Mouse (Mus musculus) neural tube, embryonic 14.5 days (tissue): ENCODE measurements around the gene Snx18. TPM values are rescaled to one million over a fixed set of nuclear protein-coding genes. Genes with fewer than 3 reads are reported as not detected.

Source experiments
- ATAC-seq: fragments of 200-750 bp; cut with Nextera tagmentation; 2 replicates; pipeline ENCODE4 v1.8.0; 2017; ENCODE audit warnings: low read depth, mild to moderate bottlenecking, moderate TSS enrichment, moderate library complexity
- H3K27ac ChIP-seq: fragments of 300-500 bp; sonication (generic); 2 replicates; pipeline ENCODE4 v1.5.1; 2014; ENCODE audit warnings: low read depth, mild to moderate bottlenecking, control low read depth, low read length, moderate library complexity, mixed read lengths
- H3K27me3 ChIP-seq: fragments of 300-500 bp; sonication (generic); 2 replicates; pipeline ENCODE4 v1.6.1; 2014; ENCODE audit warnings: low read length; ENCODE audit not compliant: control insufficient read depth, insufficient read depth
- H3K36me3 ChIP-seq: fragments of 300-500 bp; sonication (generic); 2 replicates; pipeline ENCODE4 v1.6.1; 2014; ENCODE audit warnings: low read length, mixed read lengths; ENCODE audit not compliant: control insufficient read depth, insufficient read depth
- H3K4me1 ChIP-seq: fragments of 300-500 bp; sonication (generic); 2 replicates; pipeline ENCODE4 v1.6.1; 2014; ENCODE audit warnings: low read length; ENCODE audit not compliant: control insufficient read depth, insufficient read depth
- H3K4me2 ChIP-seq: fragments of 300-500 bp; sonication (generic); 2 replicates; pipeline ENCODE4 v1.6.1; 2014; ENCODE audit warnings: mild to moderate bottlenecking, low read depth, low read length, control low read depth
- H3K4me3 ChIP-seq: fragments of 300-500 bp; sonication (generic); 2 replicates; pipeline ENCODE4 v1.5.1; 2014; ENCODE audit warnings: low read depth, low read length, control low read depth, mixed read lengths
- H3K9ac ChIP-seq: fragments of 300-500 bp; sonication (generic); replicated peaks from 2 replicates; pipeline ENCODE4 v1.6.1; 2014; ENCODE audit warnings: low read depth, mild to moderate bottlenecking, control low read depth, low read length, mixed read lengths
- H3K9me3 ChIP-seq: fragments of 300-500 bp; sonication (generic); 2 replicates; pipeline ENCODE4 v1.6.1; 2016; ENCODE audit warnings: low read length; ENCODE audit not compliant: control insufficient read depth
- WGBS: fragments of 180-500 bp; shearing (Covaris S2); extraction: QIAGEN DNeasy Blood & Tissue Kit; methylation state at CpG from one replicate; pipeline ENCODE4 v1.1.7; 2014; 5-methylcytosine and 5-hydroxymethylcytosine counted together
- polyA plus RNA-seq: library from polyadenylated mRNA; unstranded; fragments of >200 nt; fragmentation: Nextera tagmentation; extraction: Ambion mirVana; gene quantifications from 2 replicates; pipeline ENCODE4 v1.2.1, GENCODE M21; 2014

The Snx18 gene
- polyA plus RNA-seq, 1 experiment from 2014 or later: 10.9 TPM

DNA sequence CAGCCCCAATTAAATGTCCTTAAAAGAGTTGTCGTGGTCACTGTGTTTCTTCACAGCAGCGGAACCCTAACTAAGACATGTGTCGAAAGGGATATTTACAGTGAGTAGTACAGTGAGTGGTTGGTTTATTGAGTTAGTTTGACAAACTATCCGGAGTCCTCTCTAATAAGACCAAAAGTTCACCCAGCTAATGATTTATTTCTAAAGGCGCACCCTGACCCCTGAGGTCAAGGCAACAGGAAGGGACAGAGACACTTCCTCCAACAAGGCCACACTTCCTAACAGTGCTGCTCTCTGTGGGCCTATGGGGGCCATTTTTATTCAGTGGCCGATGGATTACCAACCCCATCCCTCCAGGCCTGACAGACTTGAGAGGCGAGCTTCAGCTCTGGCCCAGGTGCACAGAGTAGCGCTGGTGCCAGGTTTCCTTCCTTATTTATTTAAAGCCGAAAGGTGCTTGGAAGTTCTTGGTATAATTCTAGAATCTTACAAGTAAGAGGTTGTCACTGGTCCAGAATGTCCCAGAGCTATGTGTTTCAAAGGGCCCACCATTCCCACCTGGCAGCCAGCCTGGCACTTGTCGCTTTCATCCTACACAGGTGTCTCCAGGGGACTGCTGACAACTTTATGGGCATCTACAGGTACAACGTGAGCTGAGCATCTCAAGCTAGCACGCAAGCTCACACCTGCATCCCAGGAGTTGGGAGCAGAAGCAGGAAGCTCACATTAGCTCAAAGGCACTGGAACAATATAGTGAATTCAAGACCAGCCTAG lies 16.3 kb downstream of the Snx18 start:
- Histone ChIP-seq H3K27me3 (no peaks in the 10 kb centered on the region), H3K4me2 (no peak overlapping the region), H3K9me3 (no peaks in the 10 kb centered on the region), H3K36me3 (no peaks in the 10 kb centered on the region), H3K27ac (no peak overlapping the region), H3K4me1 (peaks cover 5% of the 10 kb centered on the region), H3K4me3 (no peak overlapping the region), H3K9ac (no peak overlapping the region)
- 96% methylated on average over 12 of the region's 12 CpGs for WGBS
- no peak for ATAC-seq

DNA sequence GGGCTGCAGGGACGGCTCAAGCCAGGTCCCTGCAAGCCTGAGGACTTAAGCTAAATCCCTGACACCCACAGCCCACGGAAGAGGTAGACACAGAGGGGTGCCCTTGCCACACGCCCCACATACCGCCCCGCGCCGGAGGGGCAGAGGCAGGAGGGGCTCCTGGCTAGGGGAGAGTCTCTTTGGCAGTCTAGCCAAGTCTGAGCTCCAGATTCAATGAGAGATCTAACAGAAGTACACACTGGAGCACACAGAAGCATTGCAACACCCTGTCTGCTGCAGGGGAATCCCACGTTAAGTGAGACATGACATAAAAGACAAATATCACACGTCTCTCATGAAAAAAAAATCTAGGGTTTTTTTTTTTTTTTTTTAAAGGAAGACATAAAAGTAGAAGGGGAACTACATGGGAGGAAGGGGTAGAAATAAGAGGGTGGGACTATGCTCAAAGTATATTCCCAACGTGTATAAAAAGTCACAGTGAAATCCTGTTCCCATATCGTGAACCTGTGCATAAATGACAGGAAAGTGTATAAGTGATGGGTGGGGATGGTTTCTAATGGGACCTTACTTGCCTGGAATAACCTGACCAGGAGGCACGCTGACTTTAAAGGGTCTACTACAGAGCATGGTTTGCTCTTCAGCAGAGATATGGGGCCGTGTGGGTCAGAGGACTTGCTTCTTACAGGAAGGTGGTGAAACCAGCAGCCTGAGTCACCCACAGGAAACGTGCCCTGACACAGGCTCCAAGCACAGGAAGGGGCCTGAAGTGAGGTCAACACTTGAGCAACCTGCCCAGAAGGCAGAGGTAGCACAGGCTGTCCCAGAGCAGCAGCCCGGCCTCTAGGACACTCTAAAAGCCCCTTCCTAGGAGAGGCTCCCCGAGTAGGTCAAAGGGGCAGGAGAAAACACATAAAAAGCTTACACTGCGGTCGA lies 17.6 kb downstream of the Snx18 start:
- ATAC-seq: no peak
- 90% methylated on average over 18 of the region's 18 CpGs for WGBS
- peaks cover 14% of the 10 kb centered on the region for H3K4me1 ChIP-seq

DNA sequence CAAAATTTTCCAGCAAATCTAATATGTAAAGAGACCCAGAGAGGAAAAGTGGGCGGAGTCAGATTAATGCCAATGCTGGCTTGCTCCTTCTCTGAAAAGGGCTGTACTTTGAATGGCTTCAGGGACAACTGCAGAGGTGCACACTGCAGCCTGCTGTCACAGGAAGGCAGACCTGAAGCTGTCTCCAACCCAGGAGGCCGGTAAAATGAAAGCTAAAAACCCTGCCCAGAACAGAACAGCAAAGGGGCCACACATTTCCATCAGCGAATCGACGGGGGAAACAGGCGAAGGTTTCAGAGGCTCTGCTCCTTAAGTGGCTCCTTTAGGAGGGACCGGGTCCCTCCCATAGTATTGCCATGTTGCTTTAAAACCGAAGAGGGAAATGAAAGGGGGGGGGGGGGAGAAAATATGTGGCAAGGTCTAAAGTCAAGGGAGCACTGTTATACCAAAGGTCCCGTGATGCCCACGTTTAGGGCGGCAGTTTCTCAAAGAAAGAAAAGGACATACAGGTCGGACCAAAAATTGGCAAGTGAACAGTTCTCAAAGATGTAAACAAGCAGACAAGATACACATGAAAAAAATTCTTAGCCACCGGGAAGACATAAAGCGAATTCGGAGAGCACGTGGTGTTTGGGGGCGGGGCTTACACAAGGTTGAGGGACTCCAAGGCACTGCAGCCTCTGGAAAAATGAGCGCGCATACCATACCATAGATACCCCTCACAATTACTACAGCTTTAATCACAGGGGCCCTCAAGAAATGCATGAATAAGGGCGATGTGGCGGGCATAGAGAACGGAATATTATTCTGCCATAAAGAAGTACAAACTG lies 18.4 kb downstream of the Snx18 start:
- Histone ChIP-seq H3K27me3 (no peaks in the 10 kb centered on the region), H3K9me3 (no peaks in the 10 kb centered on the region), H3K27ac (no peak overlapping the region), H3K4me1 (peaks cover 11% of the 10 kb centered on the region), H3K36me3 (no peaks in the 10 kb centered on the region), H3K4me3 (no peak overlapping the region), H3K4me2 (no peak overlapping the region), H3K9ac (no peak overlapping the region)
- WGBS: 88% methylated on average over 22 of the region's 22 CpGs
- ATAC-seq: no peak

More for the DNA sequence above, 17.6 kb downstream of the Snx18 start:
- no peak overlapping the region for H3K4me2 ChIP-seq
- H3K36me3 ChIP-seq: no peaks in the 10 kb centered on the region
- H3K4me3 ChIP-seq: no peak overlapping the region
- no peaks in the 10 kb centered on the region for H3K9me3 ChIP-seq
- H3K9ac ChIP-seq: no peak overlapping the region
- no peaks in the 10 kb centered on the region for H3K27me3 ChIP-seq
- no peak overlapping the region for H3K27ac ChIP-seq

DNA sequence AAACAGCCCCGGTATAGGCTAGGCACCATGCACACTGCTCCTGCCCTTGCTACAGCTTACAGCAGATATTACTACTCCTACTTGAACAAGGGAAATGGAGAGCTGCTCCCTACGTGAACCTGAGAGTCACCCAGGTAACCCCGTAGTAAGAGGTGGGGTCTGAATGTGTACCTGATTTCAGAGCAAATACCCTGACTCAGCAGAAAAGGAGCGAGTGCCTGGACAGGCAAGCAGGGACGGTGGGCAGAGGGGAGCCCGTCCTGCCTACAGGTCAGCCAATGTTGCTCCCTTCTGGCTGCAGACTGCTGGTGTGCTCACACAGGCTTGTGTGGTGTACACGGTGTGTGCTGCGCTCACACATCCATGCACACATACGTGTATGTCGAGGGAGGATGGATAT lies 20.7 kb downstream of the Snx18 start:
- Histone ChIP-seq H3K36me3 (no peaks in the 10 kb centered on the region), H3K4me2 (no peak overlapping the region), H3K27me3 (no peaks in the 10 kb centered on the region), H3K4me3 (no peak overlapping the region), H3K27ac (no peak overlapping the region), H3K9me3 (no peaks in the 10 kb centered on the region), H3K4me1 (peaks cover 9% of the 10 kb centered on the region; the same call in 1 of the 2 replicates), H3K9ac (no peak overlapping the region)
- 90% methylated on average over 10 of the region's 10 CpGs for WGBS
- no peak for ATAC-seq

DNA sequence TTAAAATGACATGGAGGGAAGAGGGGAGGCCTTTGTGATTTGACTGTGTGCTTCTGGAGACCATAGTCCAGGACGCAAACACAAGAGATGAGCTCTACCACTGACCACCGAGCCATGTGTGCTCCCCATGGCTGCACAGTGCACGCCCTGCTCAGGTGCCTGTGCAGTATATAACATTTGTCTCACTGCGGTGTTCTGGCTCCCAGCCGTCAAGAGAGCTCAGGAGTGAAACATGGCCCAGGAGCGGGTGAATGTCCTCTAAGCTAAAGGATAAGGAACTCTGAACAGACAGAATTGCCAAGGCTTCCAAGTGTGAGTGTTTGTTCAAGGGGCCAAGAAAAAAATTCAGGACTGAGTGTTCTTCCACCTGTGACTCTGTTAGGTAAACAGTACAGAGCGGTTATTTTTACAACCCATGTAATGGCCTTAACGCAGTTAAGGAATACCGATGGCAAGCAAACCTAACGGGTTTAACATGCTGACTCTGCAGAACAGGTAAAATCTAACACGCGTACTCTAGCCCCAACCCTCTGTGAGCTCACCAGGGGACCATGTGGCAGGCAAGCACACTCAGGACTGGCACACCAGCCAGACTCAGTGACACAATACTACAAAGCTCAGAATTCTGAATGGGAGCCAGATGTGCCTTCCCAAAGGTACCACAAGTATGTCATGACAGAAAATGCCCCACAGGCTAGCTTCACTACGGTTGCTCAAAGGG lies 21.4 kb downstream of the Snx18 start:
- Histone ChIP-seq H3K4me3 (no peak overlapping the region), H3K4me2 (no peak overlapping the region), H3K9ac (no peak overlapping the region), H3K27ac (no peak overlapping the region), H3K27me3 (no peaks in the 10 kb centered on the region), H3K4me1 (peaks cover 9% of the 10 kb centered on the region; the same call in 1 of the 2 replicates), H3K9me3 (no peaks in the 10 kb centered on the region), H3K36me3 (no peaks in the 10 kb centered on the region)
- peak; percentile 52; the same call in 1 of the 2 replicates for ATAC-seq
- 61% methylated on average over 13 of the region's 13 CpGs for WGBS

DNA sequence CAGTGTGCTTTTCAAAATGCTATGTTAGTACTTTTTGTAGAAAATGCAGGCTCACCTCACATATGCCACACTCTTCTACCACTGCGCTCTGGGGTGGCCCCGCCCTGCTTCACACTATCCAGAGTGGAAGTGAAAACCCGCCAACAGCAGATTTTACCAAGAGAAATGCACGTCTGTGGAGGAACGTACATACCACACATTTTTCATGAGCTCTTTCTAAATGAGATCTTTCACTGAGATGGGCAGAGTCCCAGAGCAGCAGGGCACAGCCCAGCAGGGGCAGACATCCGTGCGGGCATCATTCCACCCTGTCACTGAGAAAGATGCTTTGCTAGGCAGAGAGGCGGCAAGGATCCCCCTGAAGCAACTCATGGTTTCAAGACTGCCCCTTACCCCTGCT lies 22.4 kb downstream of the Snx18 start:
- Histone ChIP-seq H3K27me3 (no peaks in the 10 kb centered on the region), H3K9me3 (no peaks in the 10 kb centered on the region), H3K36me3 (no peaks in the 10 kb centered on the region), H3K4me1 (peaks cover 9% of the 10 kb centered on the region; the same call in 1 of the 2 replicates), H3K27ac (no peak overlapping the region), H3K9ac (no peak overlapping the region), H3K4me2 (no peak overlapping the region), H3K4me3 (no peak overlapping the region)
- no peak for ATAC-seq
- 65% methylated on average over 8 of the region's 8 CpGs for WGBS

DNA sequence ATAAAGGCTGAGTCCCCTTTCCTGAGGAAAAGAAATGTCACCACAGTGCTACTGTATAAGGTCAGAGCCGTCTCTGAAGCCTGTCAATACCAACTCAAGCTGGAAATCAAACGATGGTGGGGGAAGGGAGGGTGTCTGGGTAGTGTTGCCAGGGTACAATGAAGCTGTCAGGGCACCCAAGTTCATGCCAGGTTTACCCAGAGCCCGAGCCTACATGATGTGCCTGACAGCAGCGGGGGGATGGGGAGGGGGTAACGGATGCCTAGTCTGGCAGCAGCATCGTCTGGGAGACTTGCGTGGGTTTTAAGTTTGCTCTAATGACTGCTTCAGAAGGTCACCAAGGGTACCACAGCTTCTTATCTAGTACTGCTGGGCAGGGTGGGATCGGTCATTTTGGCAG lies 23.1 kb downstream of the Snx18 start:
- WGBS: 65% methylated on average over 8 of the region's 8 CpGs
- H3K36me3 ChIP-seq: no peaks in the 10 kb centered on the region
- H3K4me1 ChIP-seq: peaks cover 9% of the 10 kb centered on the region; the same call in 1 of the 2 replicates
- H3K27ac ChIP-seq: no peak overlapping the region
- peak; percentile 47; the same call in 1 of the 2 replicates for ATAC-seq
- H3K9ac ChIP-seq: no peak overlapping the region
- H3K9me3 ChIP-seq: no peaks in the 10 kb centered on the region
- no peak overlapping the region for H3K4me3 ChIP-seq
- H3K4me2 ChIP-seq: no peak overlapping the region
- H3K27me3 ChIP-seq: no peaks in the 10 kb centered on the region

DNA sequence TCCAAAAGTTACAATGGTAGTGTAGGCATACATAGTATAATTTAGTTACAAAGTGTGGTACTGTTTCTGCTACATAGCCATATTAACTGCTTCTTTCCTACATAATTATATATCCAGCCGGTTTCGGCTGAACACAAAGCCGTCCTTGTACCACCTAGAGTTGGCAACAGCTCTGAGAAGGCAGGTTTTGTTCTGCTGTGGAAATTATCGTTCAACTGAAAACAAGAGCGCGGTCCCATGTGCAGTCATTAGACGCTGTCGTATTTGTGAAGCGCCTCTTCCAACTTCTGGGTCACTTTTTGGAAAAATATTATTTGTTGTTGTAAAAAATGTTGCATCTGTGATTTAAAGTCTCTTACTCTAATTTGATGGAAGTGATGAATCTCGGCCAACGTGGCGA lies 24.0 kb downstream of the Snx18 start:
- Histone ChIP-seq H3K27ac (no peak overlapping the region), H3K4me2 (no peak overlapping the region), H3K27me3 (no peaks in the 10 kb centered on the region), H3K4me1 (peaks cover 9% of the 10 kb centered on the region; the same call in 1 of the 2 replicates), H3K9ac (no peak overlapping the region), H3K9me3 (no peaks in the 10 kb centered on the region), H3K36me3 (no peaks in the 10 kb centered on the region), H3K4me3 (no peak overlapping the region)
- ATAC-seq: no peak
- WGBS: 78% methylated on average over 12 of the region's 12 CpGs
